Mouse (Mus musculus): ENCODE data around the gene Hist2h3c2.
A peak's percentile ranks its signal among the peaks of the same experiment; 100 is the strongest.
"Not testable (repeated sequence)": the region's sequence is repeated elsewhere in the genome, so short reads cannot be mapped to it uniquely, and the experiment has no call there.

Hist2h3c2 gene

GRCm38 (mm10) chr3:96235836-96236235 is 3.1 kb downstream of the Hist2h3c2 start:
- no peak for DNase-seq (ENCODE audit: low spot score)

- DNase-seq (ENCODE audit: low spot score), result no peak
Observed at GRCm38 (mm10) chr3:96234914-96235313, 4.0 kb downstream of the Hist2h3c2 start.

- peak; percentile 76 for DNase-seq (ENCODE audit: low spot score)
Observed at GRCm38 (mm10) chr3:96231758-96232120, 7.2 kb downstream of the Hist2h3c2 start.

GRCm38 (mm10) chr3:96230910-96231757 is 7.8 kb downstream of the Hist2h3c2 start:
- DNase-seq (ENCODE audit: low spot score), result no peak

GRCm38 (mm10) chr3:96230404-96230803 is 8.5 kb downstream of the Hist2h3c2 start:
- no peak for DNase-seq (ENCODE audit: low spot score)

- no peak for DNase-seq (ENCODE audit: low spot score)
Observed at GRCm38 (mm10) chr3:96228828-96229227, 10.1 kb downstream of the Hist2h3c2 start.

- DNase-seq (ENCODE audit: low spot score), result no peak
Observed at GRCm38 (mm10) chr3:96226695-96227648, 12.0 kb downstream of the Hist2h3c2 start.

- DNase-seq (ENCODE audit: low spot score), result no peak
Observed at GRCm38 (mm10) chr3:96225421-96225820, 13.5 kb downstream of the Hist2h3c2 start.

- no peak for DNase-seq (ENCODE audit: low spot score)
Observed at GRCm38 (mm10) chr3:96222774-96223173, 16.2 kb downstream of the Hist2h3c2 start.

- no peak for DNase-seq (ENCODE audit: low spot score)
Observed at GRCm38 (mm10) chr3:96221640-96222038, 17.3 kb downstream of the Hist2h3c2 start.

GRCm38 (mm10) chr3:96220765-96221639 is 17.9 kb downstream of the Hist2h3c2 start, which contains the start of the genes Hist2h2ac and Hist2h2be:
TSS of gene Hist2h2ac (minus strand) at chr3:96220880.
TSS of gene Hist2h2be (plus strand) at chr3:96221119.
- peak; percentile 96 for DNase-seq (ENCODE audit: low spot score)

- not testable (repeated sequence) for DNase-seq (ENCODE audit: low spot score)
Observed at GRCm38 (mm10) chr3:96220131-96220764, 18.7 kb downstream of the Hist2h3c2 start.

GRCm38 (mm10) chr3:96219661-96220130 is 19.2 kb downstream of the Hist2h3c2 start, which contains the start of the genes Bola1 and Hist2h2ab:
TSS of gene Bola1 (minus strand) at chr3:96219709.
TSS of gene Hist2h2ab (plus strand) at chr3:96219865.
- DNase-seq (ENCODE audit: low spot score), result peak; percentile 90

GRCm38 (mm10) chr3:96219191-96219641 is 19.7 kb downstream of the Hist2h3c2 start:
- DNase-seq (ENCODE audit: low spot score), result peak; percentile 46

- DNase-seq (ENCODE audit: low spot score), result no peak
Observed at GRCm38 (mm10) chr3:96209242-96209641, 29.7 kb downstream of the Hist2h3c2 start.

- DNase-seq (ENCODE audit: low spot score), result no peak
Observed at GRCm38 (mm10) chr3:96207819-96208218, 31.1 kb downstream of the Hist2h3c2 start.

- DNase-seq (ENCODE audit: low spot score), result no peak
Observed at GRCm38 (mm10) chr3:96199731-96200130, 39.2 kb downstream of the Hist2h3c2 start.

- DNase-seq (ENCODE audit: low spot score), result not testable (repeated sequence)
Observed at GRCm38 (mm10) chr3:96198601-96199251, 40.2 kb downstream of the Hist2h3c2 start.

- peak; percentile 50 for DNase-seq (ENCODE audit: low spot score)
Observed at GRCm38 (mm10) chr3:96198181-96198580, 40.7 kb downstream of the Hist2h3c2 start.

- DNase-seq (ENCODE audit: low spot score), result peak; percentile 95
Observed at GRCm38 (mm10) chr3:96197129-96197749, 41.7 kb downstream of the Hist2h3c2 start.

All from lung, postnatal 25 days (tissue).